Mouse (Mus musculus) heart, postnatal 0 days (tissue): ENCODE measurements around the gene Sgo2b. TPM values are rescaled to one million over a fixed set of nuclear protein-coding genes. Genes with fewer than 3 reads are reported as not detected.
"Not testable (repeated sequence)": the region's sequence is repeated elsewhere in the genome, so short reads cannot be mapped to it uniquely, and the experiment has no call there.

Experiments
- ATAC-seq: fragments of 200-750 bp; cut with Nextera tagmentation; 2 replicates; pipeline ENCODE4 v1.8.0; 2017; ENCODE audit warnings: low read depth, moderate number of reproducible peaks, moderate library complexity; ENCODE audit not compliant: insufficient read depth
- DNase-seq: peaks from one replicate; pipeline ENCODE4 v3.0.0-alpha.2; 2016; ENCODE audit warnings: low spot score
- H3K27ac ChIP-seq: fragments of 300-500 bp; sonication (generic); 2 replicates; pipeline ENCODE4 v1.5.1; 2014; ENCODE audit warnings: low read depth, mild to moderate bottlenecking
- H3K27me3 ChIP-seq: fragments of 300-500 bp; sonication (generic); 2 replicates; pipeline ENCODE4 v1.6.1; 2014; ENCODE audit warnings: low read length, mixed read lengths; ENCODE audit not compliant: control insufficient read depth, insufficient read depth
- H3K36me3 ChIP-seq: fragments of 300-500 bp; sonication (generic); replicated peaks from 2 replicates; pipeline ENCODE4 v1.6.1; 2014; ENCODE audit warnings: low read length, mixed read lengths; ENCODE audit not compliant: control insufficient read depth, insufficient read depth
- H3K4me1 ChIP-seq: fragments of 300-500 bp; sonication (generic); 2 replicates; pipeline ENCODE4 v1.6.1; 2014; ENCODE audit warnings: antibody characterized with exemption; ENCODE audit not compliant: control insufficient read depth, insufficient read depth
- H3K4me2 ChIP-seq: fragments of 300-500 bp; sonication (generic); 2 replicates; pipeline ENCODE4 v1.6.1; 2014; ENCODE audit warnings: low read depth, mild to moderate bottlenecking, low read length, moderate library complexity
- H3K4me3 ChIP-seq: fragments of 300-500 bp; sonication (generic); 2 replicates; pipeline ENCODE4 v1.5.1; 2014; ENCODE audit warnings: low read depth, low read length
- H3K9ac ChIP-seq: fragments of 300-500 bp; sonication (generic); replicated peaks from 2 replicates; pipeline ENCODE4 v1.6.1; 2014; ENCODE audit warnings: low read depth, low read length, mixed read lengths
- H3K9me3 ChIP-seq: fragments of 300-500 bp; sonication (generic); replicated peaks from 2 replicates; pipeline ENCODE4 v1.6.1; 2016; ENCODE audit warnings: low read length; ENCODE audit not compliant: control insufficient read depth
- CTCF ChIP-seq: IDR thresholded peaks from 2 replicates; pipeline ENCODE4 v1.5.1; 2016; ENCODE audit warnings: antibody characterized with exemption, control low read depth, low read depth
- EP300 ChIP-seq: IDR thresholded peaks from 2 replicates; pipeline ENCODE4 v1.6.1; 2016; ENCODE audit warnings: antibody characterized with exemption, low read depth
- WGBS: fragments of 180-500 bp; shearing (Covaris S2); extraction: QIAGEN DNeasy Blood & Tissue Kit; methylation state at CpG from one replicate; pipeline ENCODE4 v1.1.7; 2014; 5-methylcytosine and 5-hydroxymethylcytosine counted together
- polyA plus RNA-seq: library from polyadenylated mRNA; unstranded; fragments of >200 nt; fragmentation: Nextera tagmentation; extraction: Ambion mirVana; gene quantifications from 2 replicates; pipeline ENCODE4 v1.2.1, GENCODE M21; 2015
- total RNA-seq: library from RNA; depleted of rRNA; stranded (reverse); fragments of >200 nt; gene quantifications from 2 replicates; pipeline ENCODE4 v1.2.3, GENCODE M21; 2014; ENCODE audit warnings: low replicate concordance; rRNA removed

Gene Sgo2b
- not detected in 2 replicates for total RNA-seq
- not detected in 2 replicates for polyA plus RNA-seq

GRCm38 (mm10) chr8:63951626-63952377 lies at the start of gene Sgo2b:
Sgo2b (minus strand) TSS chr8:63952248.
- H3K36me3 ChIP-seq: no peaks in the 10 kb centered on the region
- H3K9me3 ChIP-seq: no peaks in the 10 kb centered on the region
- H3K27ac ChIP-seq: no peak within 1 kb of the TSS
- H3K4me3 ChIP-seq: peak within 1 kb of the TSS; percentile 23; the same call in 1 of the 2 replicates
- ATAC-seq (no peak), DNase-seq (no peak)
- 0 out of 2 replicates have a peak within 1 kb of the TSS, but pooled peaks have one; percentile 23 for H3K9ac ChIP-seq
- H3K4me1 ChIP-seq: no peaks in the 10 kb centered on the region
- H3K27me3 ChIP-seq: no peaks in the 10 kb centered on the region
- 5% methylated on average over 29 of the region's 30 CpGs for WGBS
- peak within 1 kb of the TSS; percentile 53 for H3K4me2 ChIP-seq
- no peak for TF ChIP-seq EP300
- no peak for TF ChIP-seq CTCF

GRCm38 (mm10) chr8:63970612-63971391 lies 18.8 kb upstream of the Sgo2b start:
- not testable (repeated sequence) for DNase-seq, H3K9ac ChIP-seq, H3K27ac ChIP-seq, H3K4me2 ChIP-seq, H3K9me3 ChIP-seq, H3K4me1 ChIP-seq, H3K4me3 ChIP-seq, ATAC-seq, H3K27me3 ChIP-seq, H3K36me3 ChIP-seq
- WGBS: 50% methylated on average over 9 of the region's 9 CpGs

- no peak for ATAC-seq
- Histone ChIP-seq H3K27me3 (no peaks in the 10 kb centered on the region), H3K4me2 (no peak overlapping the region), H3K27ac (no peak overlapping the region), H3K36me3 (no peaks in the 10 kb centered on the region), H3K9me3 (no peaks in the 10 kb centered on the region), H3K4me1 (no peaks in the 10 kb centered on the region), H3K4me3 (no peak overlapping the region), H3K9ac (no peak overlapping the region)
- 62% methylated on average over 3 of the region's 3 CpGs for WGBS
- TF ChIP-seq EP300 (no peak), CTCF (no peak)
- no peak for DNase-seq
Observed at GRCm38 (mm10) chr8:63961032-63961785, 9.2 kb upstream of the Sgo2b start.

- DNase-seq, H3K36me3 ChIP-seq, H3K4me1 ChIP-seq, H3K9me3 ChIP-seq, H3K27me3 ChIP-seq, H3K4me3 ChIP-seq, ATAC-seq, H3K27ac ChIP-seq, H3K9ac ChIP-seq, H3K4me2 ChIP-seq: not testable (repeated sequence)
- WGBS: 74% methylated on average over 4 of the region's 4 CpGs
Observed at GRCm38 (mm10) chr8:63953802-63954201, 1.8 kb upstream of the Sgo2b start.

GRCm38 (mm10) chr8:63933171-63933570 lies 18.9 kb downstream of the Sgo2b start:
- H3K4me3 ChIP-seq: no peak overlapping the region
- DNase-seq (no peak), ATAC-seq (no peak)
- H3K27me3 ChIP-seq: no peaks in the 10 kb centered on the region
- H3K9ac ChIP-seq: no peak overlapping the region
- H3K27ac ChIP-seq: no peak overlapping the region
- no peaks in the 10 kb centered on the region for H3K36me3 ChIP-seq
- H3K4me2 ChIP-seq: no peak overlapping the region
- no peaks in the 10 kb centered on the region for H3K4me1 ChIP-seq
- 60% methylated on average over 7 of the region's 7 CpGs for WGBS
- no peaks in the 10 kb centered on the region for H3K9me3 ChIP-seq
- TF ChIP-seq CTCF (no peak), EP300 (no peak)
